Mouse (Mus musculus) lung, embryonic 14.5 days (tissue): ENCODE measurements around the gene Eif4b. TPM values are rescaled to one million over a fixed set of nuclear protein-coding genes. Genes with fewer than 3 reads are reported as not detected.

Experiments
- ATAC-seq: fragments of 200-750 bp; cut with Nextera tagmentation; 2 replicates; pipeline ENCODE4 v1.8.0; 2017; ENCODE audit warnings: mild to moderate bottlenecking, moderate TSS enrichment, moderate library complexity; ENCODE audit not compliant: insufficient read depth
- DNase-seq: peaks from one replicate; pipeline ENCODE4 v3.0.0-alpha.2; 2015
- H3K27ac ChIP-seq: fragments of 300-500 bp; sonication (generic); 2 replicates; pipeline ENCODE4 v1.5.1; 2014; ENCODE audit warnings: low read depth, mild to moderate bottlenecking, moderate library complexity
- H3K27me3 ChIP-seq: fragments of 300-500 bp; sonication (generic); 2 replicates; pipeline ENCODE4 v1.6.1; 2014; ENCODE audit warnings: low read length, control low read depth; ENCODE audit not compliant: insufficient read depth
- H3K36me3 ChIP-seq: fragments of 300-500 bp; sonication (generic); 2 replicates; pipeline ENCODE4 v1.6.1; 2014; ENCODE audit warnings: control low read depth; ENCODE audit not compliant: insufficient read depth
- H3K4me1 ChIP-seq: fragments of 300-500 bp; sonication (generic); 2 replicates; pipeline ENCODE4 v1.6.1; 2014; ENCODE audit warnings: antibody characterized with exemption, control low read depth; ENCODE audit not compliant: insufficient read depth
- H3K4me2 ChIP-seq: fragments of 300-500 bp; sonication (generic); 2 replicates; pipeline ENCODE4 v1.6.1; 2014; ENCODE audit warnings: mild to moderate bottlenecking
- H3K4me3 ChIP-seq: fragments of 300-500 bp; sonication (generic); 2 replicates; pipeline ENCODE4 v1.5.1; 2014; ENCODE audit warnings: low read depth, low read length
- H3K9ac ChIP-seq: fragments of 300-500 bp; sonication (generic); 2 replicates; pipeline ENCODE4 v1.6.1; 2014
- H3K9me3 ChIP-seq: fragments of 300-500 bp; sonication (generic); 2 replicates; pipeline ENCODE4 v1.6.1; 2016; ENCODE audit warnings: low read depth, low read length, control low read depth
- CTCF ChIP-seq: IDR thresholded peaks from 2 replicates; pipeline ENCODE4 v1.5.1; 2016; ENCODE audit warnings: antibody characterized with exemption, low read depth
- whole genome bisulfite sequencing: fragments of 180-500 bp; shearing (Covaris S2); extraction: QIAGEN DNeasy Blood & Tissue Kit; methylation state at CpG from one replicate; pipeline ENCODE4 v1.1.7; 2014; 5-methylcytosine and 5-hydroxymethylcytosine counted together
- polyA plus RNA-seq: library from polyadenylated mRNA; unstranded; fragments of >200 nt; fragmentation: Nextera tagmentation; extraction: Ambion mirVana; gene quantifications from 2 replicates; pipeline ENCODE4 v1.2.1, GENCODE M21; 2014

The Eif4b gene
- 134 and 137 TPM in 2 replicates for polyA plus RNA-seq

DNA sequence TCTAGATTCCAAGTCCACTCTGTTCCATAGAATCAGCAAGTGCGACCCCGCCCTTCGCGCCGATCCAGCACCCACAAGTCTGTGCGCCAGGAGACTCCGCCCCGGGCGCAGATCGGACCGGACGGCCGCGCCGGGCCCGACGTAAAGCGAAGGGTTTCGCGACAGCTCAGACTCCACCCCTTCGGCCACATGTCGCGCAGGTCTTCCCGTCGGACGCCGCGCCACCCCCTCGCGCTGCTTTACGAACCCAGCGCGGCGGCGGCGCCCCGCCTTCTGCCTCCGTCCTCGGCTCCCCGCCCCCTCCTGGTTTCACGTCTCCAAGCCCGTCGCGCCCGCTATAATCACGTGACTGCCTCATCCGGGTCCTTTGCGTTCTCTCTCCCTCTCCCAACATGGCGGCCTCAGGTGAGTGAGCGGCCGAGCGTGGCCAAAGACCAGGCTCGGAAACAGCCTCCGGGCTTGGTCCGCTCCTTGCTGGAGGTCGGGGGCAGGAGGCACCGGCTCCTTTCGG, at the start of gene Eif4b:
Gene Eif4b (plus strand): TSS at position 215 of the 511 bp plus-strand sequence.
- Histone ChIP-seq H3K9me3 (no peaks in the 10 kb centered on the region), H3K4me2 (peak within 1 kb of the TSS; percentile 89), H3K9ac (peak within 1 kb of the TSS; percentile 97), H3K27ac (peak within 1 kb of the TSS; percentile 89), H3K27me3 (no peaks in the 10 kb centered on the region), H3K36me3 (no peaks in the 10 kb centered on the region), H3K4me1 (peaks cover 8% of the 10 kb centered on the region; the same call in 1 of the 2 replicates), H3K4me3 (peak within 1 kb of the TSS; percentile 72)
- ATAC-seq (peak; percentile 93), DNase-seq (peak; percentile 99)
- WGBS: under 1% methylated on average over 58 of the region's 58 CpGs
- no peak for TF ChIP-seq CTCF

GRCm38 (mm10) chr15:102023888-102024287, 49.7 kb upstream of the Eif4b start:
- TF ChIP-seq CTCF: no peak
- peak; percentile 29 for DNase-seq
- no peak overlapping the region for H3K4me3 ChIP-seq
- no peak for ATAC-seq
- no peak overlapping the region for H3K9ac ChIP-seq
- 46% methylated on average over 8 of the region's 8 CpGs for WGBS
- peaks cover 14% of the 10 kb centered on the region for H3K4me1 ChIP-seq
- H3K4me2 ChIP-seq: no peak overlapping the region
- H3K27me3 ChIP-seq: peaks cover 19% of the 10 kb centered on the region
- no peaks in the 10 kb centered on the region for H3K36me3 ChIP-seq
- H3K9me3 ChIP-seq: no peaks in the 10 kb centered on the region
- peak overlapping the region; percentile 95 for H3K27ac ChIP-seq

DNA sequence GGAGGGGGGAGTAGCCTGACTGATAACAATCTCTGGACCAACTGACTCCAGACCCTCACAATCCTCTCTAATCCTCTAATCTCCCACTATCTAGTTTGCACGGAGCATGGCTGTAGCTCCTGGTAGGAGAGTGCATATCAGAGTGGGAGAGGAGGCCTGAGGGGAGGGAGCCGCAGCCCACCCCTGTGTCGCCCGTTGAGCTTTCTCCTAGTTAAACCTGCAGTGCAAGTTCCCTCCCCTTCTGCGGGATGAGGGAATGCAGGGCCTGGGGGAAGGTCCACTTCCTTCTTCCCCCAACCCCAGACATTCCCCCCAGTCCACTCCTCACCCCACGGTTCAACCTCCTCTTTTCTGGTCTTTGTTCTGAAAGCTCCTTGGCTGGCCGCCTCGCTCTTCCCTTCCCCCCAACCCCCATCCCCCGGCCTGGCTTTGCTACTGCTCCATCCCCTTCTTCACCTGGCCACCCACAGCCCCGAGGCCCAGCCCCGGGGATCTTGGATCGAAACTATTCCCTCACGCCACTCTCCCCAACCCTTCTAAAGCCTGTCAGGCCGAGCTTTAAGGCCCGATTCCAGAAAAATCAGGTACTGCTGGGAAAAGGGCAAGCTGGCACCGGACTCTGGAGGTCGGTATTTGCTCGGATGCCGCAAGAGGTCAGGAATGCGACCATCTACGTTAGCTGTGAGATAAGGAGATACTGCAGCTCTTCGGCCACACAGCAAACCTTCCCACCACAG, 48.3 kb upstream of the Eif4b start:
- peak overlapping the region; percentile 20 for H3K4me3 ChIP-seq
- H3K27me3 ChIP-seq: peaks cover 19% of the 10 kb centered on the region
- peak; percentile 64 for ATAC-seq
- peak overlapping the region; percentile 50 for H3K9ac ChIP-seq
- peaks cover 8% of the 10 kb centered on the region for H3K36me3 ChIP-seq
- WGBS: 4% methylated on average over 22 of the region's 22 CpGs
- H3K27ac ChIP-seq: peak overlapping the region; percentile 95
- no peaks in the 10 kb centered on the region for H3K9me3 ChIP-seq
- peak; percentile 47 for DNase-seq
- peaks cover 14% of the 10 kb centered on the region for H3K4me1 ChIP-seq
- H3K4me2 ChIP-seq: peak overlapping the region; percentile 54
- TF ChIP-seq CTCF: no peak

GRCm38 (mm10) chr15:102026430-102026829, 47.1 kb upstream of the Eif4b start:
- peak overlapping the region; percentile 54 for H3K4me2 ChIP-seq
- WGBS: 10% methylated on average over 12 of the region's 12 CpGs
- no peaks in the 10 kb centered on the region for H3K9me3 ChIP-seq
- no peak for ATAC-seq
- H3K27ac ChIP-seq: peak overlapping the region; percentile 95
- peak; percentile 48 for DNase-seq
- H3K36me3 ChIP-seq: peaks cover 13% of the 10 kb centered on the region
- H3K4me3 ChIP-seq: no peak overlapping the region
- peaks cover 19% of the 10 kb centered on the region for H3K27me3 ChIP-seq
- TF ChIP-seq CTCF: no peak
- 0 out of 2 replicates have a peak overlapping the region, but pooled peaks have one; percentile 15 for H3K9ac ChIP-seq
- H3K4me1 ChIP-seq: peaks cover 14% of the 10 kb centered on the region

GRCm38 (mm10) chr15:102028040-102028439, 45.5 kb upstream of the Eif4b start, which contains the start of gene Krt18:
TSS of gene Krt18 (plus strand) at chr15:102028180.
- Histone ChIP-seq H3K9me3 (no peaks in the 10 kb centered on the region), H3K4me1 (peaks cover 14% of the 10 kb centered on the region), H3K27me3 (peaks cover 19% of the 10 kb centered on the region), H3K36me3 (peaks cover 17% of the 10 kb centered on the region), H3K4me2 (peak within 1 kb of the TSS; percentile 60), H3K4me3 (peak within 1 kb of the TSS; percentile 45), H3K9ac (peak within 1 kb of the TSS; percentile 62), H3K27ac (peak within 1 kb of the TSS; percentile 69)
- under 1% methylated on average over 28 of the region's 28 CpGs for WGBS
- DNase-seq: peak; percentile 58
- peak; percentile 32; the same call in 1 of the 2 replicates for ATAC-seq
- TF ChIP-seq CTCF: no peak

DNA sequence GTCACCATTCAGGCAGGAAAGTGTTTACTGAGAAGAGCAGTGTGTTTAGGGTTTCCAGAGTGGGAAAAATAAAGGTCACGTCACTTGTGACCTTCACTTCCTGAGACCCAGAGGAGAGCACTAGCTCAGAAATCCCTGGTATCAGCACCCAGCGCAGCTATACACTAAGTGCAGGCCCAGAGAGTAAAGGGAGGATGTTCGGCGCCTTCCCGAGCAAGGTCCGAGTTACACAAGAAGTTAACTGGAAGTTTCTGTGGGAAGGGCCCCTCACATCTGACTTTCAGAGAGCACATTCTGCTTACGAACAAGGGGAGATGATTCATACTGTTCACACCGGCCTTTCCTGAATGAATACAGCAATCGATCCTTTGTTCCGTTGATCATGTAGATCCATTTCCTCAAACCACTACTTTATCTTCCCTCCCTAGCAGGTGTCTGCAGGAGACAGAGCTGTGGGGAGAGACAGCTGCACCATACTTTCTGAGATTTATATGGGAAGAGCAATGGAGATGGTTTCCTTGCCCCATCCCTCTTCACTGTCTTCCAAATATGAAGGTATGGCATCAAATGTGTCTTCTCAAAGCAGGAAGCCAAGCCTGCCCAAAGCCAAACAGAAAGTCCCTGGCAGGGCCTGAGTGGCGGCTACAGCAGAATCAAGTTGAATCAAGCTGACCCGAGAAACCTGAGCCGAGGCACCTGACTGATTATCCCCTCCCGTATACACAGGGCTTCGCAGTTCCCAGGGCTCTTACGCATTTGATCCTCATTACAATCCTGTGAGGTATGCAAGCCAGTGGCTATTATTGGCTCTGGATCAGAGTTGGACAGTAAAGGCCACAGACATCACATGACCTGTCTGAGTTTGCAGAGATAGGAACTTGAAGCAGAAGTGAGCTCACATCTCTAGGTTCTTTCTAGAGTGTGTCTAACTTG, 39.2 kb upstream of the Eif4b start:
- Histone ChIP-seq H3K4me3 (no peak overlapping the region), H3K9me3 (no peaks in the 10 kb centered on the region), H3K4me2 (no peak overlapping the region), H3K9ac (no peak overlapping the region), H3K27me3 (no peaks in the 10 kb centered on the region), H3K27ac (no peak overlapping the region), H3K4me1 (no peaks in the 10 kb centered on the region), H3K36me3 (peaks cover 17% of the 10 kb centered on the region)
- 53% methylated on average over 16 of the region's 16 CpGs for WGBS
- no peak for TF ChIP-seq CTCF
- DNase-seq (no peak), ATAC-seq (no peak)

DNA sequence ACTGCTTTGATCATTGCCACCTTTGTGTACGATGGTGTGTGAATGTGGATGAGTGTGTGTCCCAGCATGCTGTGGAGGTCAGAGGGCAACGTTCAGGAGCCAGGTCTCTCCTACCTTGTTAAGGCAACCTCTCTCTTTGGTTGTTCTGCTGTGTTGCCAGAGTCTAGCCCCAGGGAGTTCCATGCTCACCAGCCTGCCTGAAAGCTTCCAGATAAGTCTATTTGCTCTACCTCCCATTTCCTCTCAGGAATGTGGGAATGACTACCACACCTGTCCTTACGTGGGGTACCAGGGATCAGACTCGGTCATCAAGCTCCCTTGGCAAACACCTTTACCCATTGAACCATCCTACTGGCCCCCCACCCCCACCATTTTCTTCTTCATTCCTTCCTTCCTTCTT, 33.3 kb upstream of the Eif4b start:
- no peak for ATAC-seq
- H3K27me3 ChIP-seq: no peaks in the 10 kb centered on the region
- H3K9me3 ChIP-seq: no peaks in the 10 kb centered on the region
- no peak overlapping the region for H3K9ac ChIP-seq
- H3K4me2 ChIP-seq: no peak overlapping the region
- TF ChIP-seq CTCF: no peak
- no peak overlapping the region for H3K27ac ChIP-seq
- no peak overlapping the region for H3K4me3 ChIP-seq
- no peaks in the 10 kb centered on the region for H3K36me3 ChIP-seq
- WGBS: 49% methylated on average over 4 of the region's 4 CpGs
- no peak for DNase-seq
- H3K4me1 ChIP-seq: no peaks in the 10 kb centered on the region
